Mouse (Mus musculus) forebrain, embryonic 16.5 days (tissue): ENCODE results near the gene Itga3. TPM values are rescaled to one million over a fixed set of nuclear protein-coding genes. Genes with fewer than 3 reads are reported as not detected.

Experiments used
- ATAC-seq: fragments of 200-750 bp; cut with Nextera tagmentation; 2 replicates; pipeline ENCODE4 v1.8.0; 2017; ENCODE audit warnings: mild to moderate bottlenecking, moderate library complexity
- H3K27ac ChIP-seq: fragments of 300-500 bp; sonication (generic); 2 replicates; pipeline ENCODE4 v1.5.1; 2014; ENCODE audit warnings: low read length, control low read depth
- H3K27me3 ChIP-seq: fragments of 300-500 bp; sonication (generic); replicated peaks from 2 replicates; pipeline ENCODE4 v1.6.1; 2014; ENCODE audit warnings: low read length; ENCODE audit not compliant: control insufficient read depth, insufficient read depth
- H3K36me3 ChIP-seq: fragments of 300-500 bp; sonication (generic); 2 replicates; pipeline ENCODE4 v1.6.1; 2014; ENCODE audit not compliant: control insufficient read depth, insufficient read depth
- H3K4me1 ChIP-seq: fragments of 300-500 bp; sonication (generic); replicated peaks from 2 replicates; pipeline ENCODE4 v1.6.1; 2014; ENCODE audit warnings: low read length; ENCODE audit not compliant: control insufficient read depth, insufficient read depth
- H3K4me2 ChIP-seq: fragments of 300-500 bp; sonication (generic); 2 replicates; pipeline ENCODE4 v1.6.1; 2014; ENCODE audit warnings: mild to moderate bottlenecking, low read length, control low read depth
- H3K4me3 ChIP-seq: fragments of 300-500 bp; sonication (generic); replicated peaks from 2 replicates; pipeline ENCODE4 v1.5.1; 2014; ENCODE audit warnings: mild to moderate bottlenecking, low read length, control low read depth
- H3K9ac ChIP-seq: fragments of 300-500 bp; sonication (generic); replicated peaks from 2 replicates; pipeline ENCODE4 v1.6.1; 2014; ENCODE audit warnings: low read depth, low read length, control low read depth
- H3K9me3 ChIP-seq: fragments of 300-500 bp; sonication (generic); 2 replicates; pipeline ENCODE4 v1.6.1; 2016; ENCODE audit warnings: low read length; ENCODE audit not compliant: control insufficient read depth
- WGBS: fragments of 180-500 bp; shearing (Covaris S2); extraction: QIAGEN DNeasy Blood & Tissue Kit; methylation state at CpG from one replicate; pipeline ENCODE4 v1.1.7; 2014; 5-methylcytosine and 5-hydroxymethylcytosine counted together
- polyA plus RNA-seq: library from polyadenylated mRNA; unstranded; fragments of >200 nt; fragmentation: Nextera tagmentation; extraction: Ambion mirVana; gene quantifications from 2 replicates; pipeline ENCODE4 v1.2.1, GENCODE M21; 2015

The Itga3 gene
- polyA plus RNA-seq, 1 experiment from 2014 or later: 8.5 TPM

- H3K27me3 ChIP-seq: no peaks in the 10 kb centered on the region
- WGBS: 64% methylated on average over 5 of the region's 5 CpGs
- H3K4me3 ChIP-seq: no peak overlapping the region
- no peaks in the 10 kb centered on the region for H3K9me3 ChIP-seq
- ATAC-seq: no peak
- H3K36me3 ChIP-seq: no peaks in the 10 kb centered on the region
- no peak overlapping the region for H3K9ac ChIP-seq
- H3K4me2 ChIP-seq: no peak overlapping the region
- no peak overlapping the region for H3K27ac ChIP-seq
- no peaks in the 10 kb centered on the region for H3K4me1 ChIP-seq
Measured at GRCm38 (mm10) chr11:95086229-95086628, 9.6 kb upstream of the Itga3 start.

- no peaks in the 10 kb centered on the region for H3K36me3 ChIP-seq
- H3K9ac ChIP-seq: no peak overlapping the region
- WGBS: 21% methylated on average over 5 of the region's 5 CpGs
- H3K27me3 ChIP-seq: no peaks in the 10 kb centered on the region
- H3K27ac ChIP-seq: no peak overlapping the region
- no peak overlapping the region for H3K4me3 ChIP-seq
- ATAC-seq: no peak
- no peaks in the 10 kb centered on the region for H3K4me1 ChIP-seq
- H3K4me2 ChIP-seq: no peak overlapping the region
- H3K9me3 ChIP-seq: no peaks in the 10 kb centered on the region
Measured at GRCm38 (mm10) chr11:95085710-95086109, 9.1 kb upstream of the Itga3 start.

- Histone ChIP-seq H3K9me3 (no peaks in the 10 kb centered on the region), H3K27me3 (no peaks in the 10 kb centered on the region), H3K9ac (no peak overlapping the region), H3K4me3 (no peak overlapping the region), H3K4me2 (no peak overlapping the region), H3K4me1 (no peaks in the 10 kb centered on the region), H3K36me3 (no peaks in the 10 kb centered on the region), H3K27ac (no peak overlapping the region)
- no peak for ATAC-seq
- 34% methylated on average over 5 of the region's 5 CpGs for WGBS
Measured at GRCm38 (mm10) chr11:95084811-95085382, 8.3 kb upstream of the Itga3 start.

GRCm38 (mm10) chr11:95084175-95084574 is 7.6 kb upstream of the Itga3 start:
- WGBS: 33% methylated on average over 4 of the region's 4 CpGs
- no peak for ATAC-seq
- Histone ChIP-seq H3K4me2 (no peak overlapping the region), H3K9me3 (no peaks in the 10 kb centered on the region), H3K4me3 (no peak overlapping the region), H3K4me1 (no peaks in the 10 kb centered on the region), H3K9ac (no peak overlapping the region), H3K36me3 (no peaks in the 10 kb centered on the region), H3K27ac (no peak overlapping the region), H3K27me3 (no peaks in the 10 kb centered on the region)

- no peaks in the 10 kb centered on the region for H3K9me3 ChIP-seq
- no peak overlapping the region for H3K9ac ChIP-seq
- H3K4me3 ChIP-seq: no peak overlapping the region
- 89% methylated on average over 7 of the region's 7 CpGs for WGBS
- no peaks in the 10 kb centered on the region for H3K36me3 ChIP-seq
- no peak for ATAC-seq
- H3K27ac ChIP-seq: no peak overlapping the region
- H3K27me3 ChIP-seq: 0 out of 2 replicates have a peak, but pooled peaks cover 3% of the 10 kb centered on the region
- H3K4me1 ChIP-seq: no peaks in the 10 kb centered on the region
- no peak overlapping the region for H3K4me2 ChIP-seq
Measured at GRCm38 (mm10) chr11:95082896-95083295, 6.3 kb upstream of the Itga3 start.

GRCm38 (mm10) chr11:95080783-95081182 is 4.2 kb upstream of the Itga3 start:
- H3K4me3 ChIP-seq: no peak overlapping the region
- no peak overlapping the region for H3K4me2 ChIP-seq
- H3K36me3 ChIP-seq: no peaks in the 10 kb centered on the region
- peaks cover 10% of the 10 kb centered on the region; the same call in 1 of the 2 replicates for H3K4me1 ChIP-seq
- H3K27ac ChIP-seq: no peak overlapping the region
- WGBS: 88% methylated on average over 6 of the region's 6 CpGs
- ATAC-seq: no peak
- no peaks in the 10 kb centered on the region for H3K9me3 ChIP-seq
- 0 out of 2 replicates have a peak, but pooled peaks cover 5% of the 10 kb centered on the region for H3K27me3 ChIP-seq
- no peak overlapping the region for H3K9ac ChIP-seq

- H3K27me3 ChIP-seq: peaks cover 10% of the 10 kb centered on the region
Measured at GRCm38 (mm10) chr11:95079256-95079875, 2.8 kb upstream of the Itga3 start.

GRCm38 (mm10) chr11:95077956-95078355 is 1.4 kb upstream of the Itga3 start:
- H3K4me3 ChIP-seq: no peak overlapping the region
- peaks cover 13% of the 10 kb centered on the region for H3K27me3 ChIP-seq
- 68% methylated on average over 7 of the region's 7 CpGs for WGBS
- no peak overlapping the region for H3K9ac ChIP-seq
- H3K9me3 ChIP-seq: no peaks in the 10 kb centered on the region
- peaks cover 16% of the 10 kb centered on the region; the same call in 1 of the 2 replicates for H3K4me1 ChIP-seq
- H3K4me2 ChIP-seq: no peak overlapping the region
- no peak overlapping the region for H3K27ac ChIP-seq
- no peak for ATAC-seq
- no peaks in the 10 kb centered on the region for H3K36me3 ChIP-seq

More at GRCm38 (mm10) chr11:95079256-95079875, 2.8 kb upstream of the Itga3 start:
- no peaks in the 10 kb centered on the region for H3K36me3 ChIP-seq
- no peak for ATAC-seq
- no peak overlapping the region for H3K9ac ChIP-seq
- peaks cover 16% of the 10 kb centered on the region; the same call in 1 of the 2 replicates for H3K4me1 ChIP-seq
- no peak overlapping the region for H3K4me3 ChIP-seq
- no peaks in the 10 kb centered on the region for H3K9me3 ChIP-seq
- no peak overlapping the region for H3K27ac ChIP-seq
- 91% methylated on average over 6 of the region's 6 CpGs for WGBS
- no peak overlapping the region for H3K4me2 ChIP-seq

- Histone ChIP-seq H3K9ac (peak overlapping the region; percentile 58), H3K36me3 (no peaks in the 10 kb centered on the region), H3K4me1 (peaks cover 16% of the 10 kb centered on the region; the same call in 1 of the 2 replicates), H3K4me2 (peak overlapping the region; percentile 87), H3K27me3 (peaks cover 13% of the 10 kb centered on the region), H3K27ac (no peak overlapping the region; the same call in 1 of the 2 replicates), H3K4me3 (peak overlapping the region; percentile 62), H3K9me3 (no peaks in the 10 kb centered on the region)
- under 1% methylated on average over 42 of the region's 42 CpGs for WGBS
- peak; percentile 54 for ATAC-seq
Measured at GRCm38 (mm10) chr11:95076041-95076535, 513 bp downstream of the Itga3 start.
